Mouse (Mus musculus) stomach, postnatal 0 days (tissue): ENCODE measurements around the gene AI854703. TPM values are rescaled to one million over a fixed set of nuclear protein-coding genes. Genes with fewer than 3 reads are reported as not detected.
A peak's percentile ranks its signal among the peaks of the same experiment; 100 is the strongest.

Experiments
- ATAC-seq: fragments of 200-750 bp; cut with Nextera tagmentation; 2 replicates; pipeline ENCODE4 v1.8.0; 2017; ENCODE audit not compliant: low FRiP score, low TSS enrichment
- DNase-seq: peaks from one replicate; pipeline ENCODE4 v3.0.0-alpha.2; 2016; ENCODE audit warnings: low spot score
- H3K27ac ChIP-seq: fragments of 300-500 bp; sonication (generic); replicated peaks from 2 replicates; pipeline ENCODE4 v1.5.1; 2014; ENCODE audit warnings: mild to moderate bottlenecking, control low read depth
- H3K27me3 ChIP-seq: fragments of 300-500 bp; sonication (generic); 2 replicates; pipeline ENCODE4 v1.6.1; 2014; ENCODE audit warnings: low read length; ENCODE audit not compliant: control insufficient read depth, insufficient read depth
- H3K36me3 ChIP-seq: fragments of 300-500 bp; sonication (generic); 2 replicates; pipeline ENCODE4 v1.6.1; 2014; ENCODE audit warnings: low read length, mixed read lengths; ENCODE audit not compliant: control insufficient read depth, insufficient read depth
- H3K4me1 ChIP-seq: fragments of 300-500 bp; sonication (generic); replicated peaks from 2 replicates; pipeline ENCODE4 v1.6.1; 2014; ENCODE audit warnings: antibody characterized with exemption; ENCODE audit not compliant: control insufficient read depth, insufficient read depth
- H3K4me2 ChIP-seq: fragments of 300-500 bp; sonication (generic); replicated peaks from 2 replicates; pipeline ENCODE4 v1.6.1; 2014; ENCODE audit warnings: low read depth, mild to moderate bottlenecking, control low read depth, moderate library complexity
- H3K4me3 ChIP-seq: fragments of 300-500 bp; sonication (generic); 2 replicates; pipeline ENCODE4 v1.5.1; 2014; ENCODE audit warnings: low read depth, low read length, control low read depth
- H3K9ac ChIP-seq: fragments of 300-500 bp; sonication (generic); 2 replicates; pipeline ENCODE4 v1.6.1; 2014; ENCODE audit warnings: mild to moderate bottlenecking, low read length, control low read depth, mixed read lengths
- H3K9me3 ChIP-seq: fragments of 300-500 bp; sonication (generic); 2 replicates; pipeline ENCODE4 v1.6.1; 2016; ENCODE audit warnings: low read length; ENCODE audit not compliant: control insufficient read depth
- CTCF ChIP-seq: IDR thresholded peaks from 2 replicates; pipeline ENCODE4 v1.5.1; 2016; ENCODE audit warnings: antibody characterized with exemption, low read depth, mild to moderate bottlenecking, moderate library complexity
- EP300 ChIP-seq: optimal IDR thresholded peaks from 2 replicates; pipeline ENCODE3; 2016; ENCODE audit warnings: antibody characterized with exemption
- WGBS: fragments of 180-500 bp; shearing (Covaris S2); extraction: QIAGEN DNeasy Blood & Tissue Kit; methylation state at CpG from one replicate; pipeline ENCODE4 v1.1.7; 2014; 5-methylcytosine and 5-hydroxymethylcytosine counted together
- polyA plus RNA-seq: library from polyadenylated mRNA; unstranded; fragments of >200 nt; fragmentation: Nextera tagmentation; extraction: Ambion mirVana; gene quantifications from 2 replicates; pipeline ENCODE4 v1.2.1, GENCODE M21; 2015

The AI854703 gene
- polyA plus RNA-seq, 1 experiment from 2014 or later, result 0.76 TPM

DNA sequence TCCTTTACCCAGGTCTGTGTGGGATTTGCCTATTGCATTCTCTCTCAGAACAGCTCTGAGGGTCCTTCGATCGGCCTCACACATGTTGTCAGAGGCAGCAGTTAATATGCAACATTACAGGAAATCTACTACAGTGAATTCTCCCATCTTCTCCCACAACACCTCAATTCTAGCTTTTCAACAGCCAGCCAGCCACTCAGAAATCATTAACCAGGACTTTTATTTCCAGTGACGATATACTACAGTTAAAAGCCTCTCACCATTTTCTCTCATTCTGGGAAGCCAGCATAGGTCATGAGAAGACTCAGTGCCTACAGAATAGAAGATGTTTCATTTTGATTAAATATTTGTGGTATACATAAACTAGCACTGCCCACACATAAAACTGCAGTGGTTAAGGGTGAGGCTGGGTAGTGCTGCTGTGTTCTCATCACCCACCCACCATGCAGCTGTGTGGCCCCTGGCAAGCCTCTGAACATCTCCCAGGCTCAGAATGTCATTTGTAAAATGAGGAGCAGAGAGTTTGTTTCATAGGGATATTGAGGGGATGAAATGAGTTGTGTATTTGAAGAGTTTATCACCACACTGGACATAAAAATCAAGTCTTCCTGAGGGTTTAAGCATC lies 35.2 kb upstream of the AI854703 start:
- Histone ChIP-seq H3K27me3 (no peaks in the 10 kb centered on the region), H3K4me1 (peaks cover 11% of the 10 kb centered on the region; the same call in 1 of the 2 replicates), H3K36me3 (peaks cover 3% of the 10 kb centered on the region), H3K4me2 (no peak overlapping the region), H3K27ac (no peak overlapping the region), H3K9ac (no peak overlapping the region), H3K4me3 (no peak overlapping the region), H3K9me3 (no peaks in the 10 kb centered on the region)
- DNase-seq (no peak), ATAC-seq (no peak)
- no peak for TF ChIP-seq CTCF
- WGBS, result 85% methylated on average over 3 of the region's 3 CpGs

DNA sequence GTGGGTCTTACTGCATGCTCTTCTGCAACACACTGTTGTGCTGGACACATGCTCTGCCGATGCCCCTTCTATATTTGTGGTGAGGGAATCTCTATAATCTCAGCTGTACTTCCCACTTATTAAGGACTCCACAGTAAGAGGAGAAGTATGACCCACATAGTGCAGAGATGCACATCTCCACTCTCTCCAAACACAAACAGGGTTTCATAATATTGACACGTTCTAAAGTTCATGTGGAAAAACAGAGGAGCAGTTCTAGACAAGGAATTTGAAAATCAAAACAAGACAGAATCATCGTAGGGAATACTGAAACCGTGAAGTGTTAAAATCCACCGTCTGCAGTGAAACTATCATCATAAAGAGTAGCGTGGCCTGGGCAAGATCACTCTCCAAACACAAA lies 34.7 kb upstream of the AI854703 start:
- DNase-seq, result no peak
- no peak overlapping the region for H3K4me3 ChIP-seq
- no peak for ATAC-seq
- no peak for TF ChIP-seq EP300
- no peak for TF ChIP-seq CTCF
- H3K27ac ChIP-seq, result no peak overlapping the region
- H3K36me3 ChIP-seq, result peaks cover 9% of the 10 kb centered on the region
- H3K9ac ChIP-seq, result no peak overlapping the region
- no peak overlapping the region for H3K4me2 ChIP-seq
- 81% methylated on average over 6 of the region's 6 CpGs for WGBS
- H3K4me1 ChIP-seq, result peaks cover 11% of the 10 kb centered on the region; the same call in 1 of the 2 replicates
- H3K27me3 ChIP-seq, result no peaks in the 10 kb centered on the region
- H3K9me3 ChIP-seq, result no peaks in the 10 kb centered on the region

- Histone ChIP-seq H3K4me3 (peak within 1 kb of the TSS; percentile 73), H3K36me3 (peaks cover 19% of the 10 kb centered on the region), H3K27ac (peak within 1 kb of the TSS; percentile 91), H3K9me3 (no peaks in the 10 kb centered on the region), H3K9ac (peak within 1 kb of the TSS; percentile 92), H3K27me3 (no peaks in the 10 kb centered on the region), H3K4me1 (peaks cover 11% of the 10 kb centered on the region; the same call in 1 of the 2 replicates), H3K4me2 (peak within 1 kb of the TSS; percentile 86)
- DNase-seq (peak; percentile 91), ATAC-seq (peak; percentile 91)
- WGBS, result 7% methylated on average over 44 of the region's 45 CpGs
- TF ChIP-seq EP300 (no peak), CTCF (peak; percentile 64)
Observed at GRCm38 (mm10) chr6:48593158-48594042, 33.2 kb upstream of the AI854703 start, which contains the start of the genes Repin1 and Gm44965. Gene Repin1, plus strand, starts transcription at chr6:48593883. Gene Gm44965, plus strand, starts transcription at chr6:48593941.

- Histone ChIP-seq H3K36me3 (peaks cover 19% of the 10 kb centered on the region), H3K9ac (peak overlapping the region; percentile 92), H3K27me3 (no peaks in the 10 kb centered on the region), H3K4me3 (peak overlapping the region; percentile 73), H3K4me2 (peak overlapping the region; percentile 86), H3K9me3 (no peaks in the 10 kb centered on the region), H3K4me1 (peaks cover 8% of the 10 kb centered on the region; the same call in 1 of the 2 replicates), H3K27ac (peak overlapping the region; percentile 91)
- ATAC-seq, result peak; percentile 68
- DNase-seq, result no peak
- TF ChIP-seq EP300 (no peak), CTCF (no peak)
- 2% methylated on average over 41 of the region's 41 CpGs for WGBS
Observed at GRCm38 (mm10) chr6:48594043-48594738, 32.4 kb upstream of the AI854703 start.

GRCm38 (mm10) chr6:48595278-48595677 lies 31.3 kb upstream of the AI854703 start:
- Histone ChIP-seq H3K9ac (no peak overlapping the region), H3K27ac (peak overlapping the region; percentile 91; the same call in 1 of the 2 replicates)

More at GRCm38 (mm10) chr6:48595278-48595677, 31.3 kb upstream of the AI854703 start:
- no peak for TF ChIP-seq EP300
- no peak for TF ChIP-seq CTCF
- H3K4me2 ChIP-seq, result peak overlapping the region; percentile 86
- H3K4me1 ChIP-seq, result peaks cover 8% of the 10 kb centered on the region; the same call in 1 of the 2 replicates
- no peak for ATAC-seq
- no peak overlapping the region for H3K4me3 ChIP-seq
- WGBS, result 42% methylated on average over 1 of the region's 1 CpGs
- no peak for DNase-seq
- H3K36me3 ChIP-seq, result peaks cover 19% of the 10 kb centered on the region
- H3K9me3 ChIP-seq, result no peaks in the 10 kb centered on the region
- no peaks in the 10 kb centered on the region for H3K27me3 ChIP-seq
